Comparison of ENCODE assay signal across 22 mouse cellular contexts in the genomic region with DNA sequence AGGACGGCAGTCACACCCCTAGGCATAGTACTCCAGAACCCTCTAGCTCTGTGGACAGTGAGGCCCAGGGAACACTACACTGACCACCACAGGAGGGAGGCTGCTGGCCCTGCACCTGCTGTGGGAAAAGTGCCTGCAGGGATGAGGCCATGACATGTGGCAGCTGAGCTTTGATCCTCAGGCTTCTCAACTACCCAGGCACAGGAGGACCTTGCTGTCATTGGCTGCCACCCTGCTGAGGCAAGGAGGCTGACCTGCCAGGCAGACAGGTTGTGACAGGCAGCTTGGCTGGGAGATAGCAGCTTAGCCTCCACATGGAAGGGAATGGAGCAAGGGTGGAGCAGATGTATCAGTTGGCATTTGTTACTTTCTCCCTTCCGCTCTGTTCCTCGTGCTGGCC. TPM values are rescaled to one million over a fixed set of nuclear protein-coding genes. Genes with fewer than 3 reads are reported as not detected.
DNase-seq lines count a peak whose midpoint lies in the region; ATAC-seq lines count a peak whose summit lies in the region.
"Had no signal": no experiment of that assay in that cellular context is flagged by ENCODE, and none has a peak within 500 bp of the region (broad histone marks: within the 10 kb centered on the region; RNA-seq: fewer than 3 reads in every experiment).

No protein-coding gene starts in this region.

- peak; percentile 80 for ATAC-seq in cerebellum, adult (ENCODE audit: insufficient number of reproducible peaks, low FRiP score, low TSS enrichment)
- ATAC-seq: forebrain, postnatal 0 days had no signal

- DNase-seq in left cerebral cortex, postnatal 4 days, result peak; percentile 76
- DNase-seq in left cerebral cortex, postnatal 36 days (ENCODE audit: low spot score in 2 of 2), result no peak
- DNase-seq in cerebellum, postnatal 10 days, result peak; percentile 88 to 95
- peak; percentile 39 to 43 for DNase-seq in gastrocnemius, postnatal 36 days
- no peak for DNase-seq in adrenal gland, postnatal 10 days
- DNase-seq in thymus, postnatal 0 days (ENCODE audit: low spot score), result no peak
- DNase-seq: forebrain, postnatal 0 days; heart, adult 2 months; heart, postnatal 14 days; layer of hippocampus, adult 9-11 months; lung, postnatal 10 days; thymus, postnatal 4 days had no signal

- intact Hi-C loops in left cerebral cortex, postnatal 4 days (cut with DNase I), result no loop called here
- intact Hi-C loops in left cerebral cortex, postnatal 36 days (cut with DNase I), result no loop called here
- intact Hi-C loops in gastrocnemius, postnatal 36 days (cut with DNase I), result no loop called here

RNA-seq across cellular contexts. Expression of gene Gm13420, which starts 46.0 kb away (rescaled TPM):
- total RNA-seq in left cerebral cortex, postnatal 4 days (2021), result 1 to 10 TPM; 1.2 to 1.7 TPM
- total RNA-seq in left cerebral cortex, postnatal 36 days (2021), result 1 to 10 TPM; 1.9 to 2.3 TPM
- total RNA-seq in gastrocnemius, postnatal 36 days (2021), result not detected
- under 1 TPM in 1 of 2 experiments, not detected in 1; 0.48 TPM for total RNA-seq in adrenal gland, postnatal 10 days (2021)
- 0.19 TPM in 1 of 2 replicates, not detected in the other for polyA plus RNA-seq in thymus, postnatal 0 days (2015; fragmentation: Nextera tagmentation; extraction: Ambion mirVana)
- total RNA-seq: common myeloid progenitor, adult 5-6 weeks; heart, adult 2 months; heart, postnatal 14 days had no signal
- polyA plus RNA-seq: heart, adult 2 months; midbrain, embryonic 12.5 days; neural tube, embryonic 11.5 days had no signal

RNA-seq across cellular contexts. Expression of gene Gm13547, which starts 53.6 kb away (rescaled TPM):
- total RNA-seq in left cerebral cortex, postnatal 4 days (2021), result not detected
- under 1 TPM in 1 of 2 experiments, not detected in 1; 0.54 TPM for total RNA-seq in left cerebral cortex, postnatal 36 days (2021)
- not detected for total RNA-seq in gastrocnemius, postnatal 36 days (2021)
- not detected for total RNA-seq in adrenal gland, postnatal 10 days (2021)
- polyA plus RNA-seq in thymus, postnatal 0 days (2015; fragmentation: Nextera tagmentation; extraction: Ambion mirVana), result not detected in 2 replicates
- total RNA-seq: adrenal gland, postnatal 4 days; common myeloid progenitor, adult 5-6 weeks; forebrain, postnatal 0 days; heart, adult 2 months; heart, postnatal 14 days; left cerebral cortex, postnatal 25 days had no signal
- polyA plus RNA-seq: activated CD4-positive, CD25-positive, alpha-beta regulatory T cell, adult 4 months; forebrain, postnatal 0 days; heart, adult 2 months; kidney, postnatal 0 days; liver, embryonic 14.5 days; neural tube, embryonic 11.5 days; stomach, embryonic 16.5 days had no signal

Comparison
In these comparisons a context has a peak if more than half of its experiments do, and no peak if none do; other contexts are left out.
1. DNase-seq: peak in left cerebral cortex, postnatal 4 days (single experiment), cerebellum, postnatal 10 days (2 of 2) and gastrocnemius, postnatal 36 days (2 of 2); none in left cerebral cortex, postnatal 36 days (0 of 2), adrenal gland, postnatal 10 days (single experiment) and thymus, postnatal 0 days (single experiment).